Mouse (Mus musculus): ENCODE measurements around the gene Ttc28. TPM values are rescaled to one million over a fixed set of nuclear protein-coding genes. Genes with fewer than 3 reads are reported as not detected.

Gene Ttc28
- polyA plus RNA-seq, 1 experiment from 2014 or later, result 28.2 TPM

- H3K27ac ChIP-seq, result peak overlapping the region; percentile 86; the same call in 1 of the 2 replicates
- no peaks in the 10 kb centered on the region for H3K27me3 ChIP-seq
- no peak overlapping the region for H3K4me3 ChIP-seq
- no peak overlapping the region for H3K4me2 ChIP-seq (replicated peaks)
- no peak overlapping the region for H3K9ac ChIP-seq
- ATAC-seq (ENCODE audit: low FRiP score), result no peak
- H3K36me3 ChIP-seq, result no peaks in the 10 kb centered on the region
- no peaks in the 10 kb centered on the region for H3K9me3 ChIP-seq (replicated peaks)
- H3K4me1 ChIP-seq, result peaks cover 52% of the 10 kb centered on the region
- 90% methylated on average over 9 of the region's 9 CpGs for WGBS
Measured at GRCm38 (mm10) chr5:111022339-111022738, 142.7 kb downstream of the Ttc28 start.

GRCm38 (mm10) chr5:111022940-111023339 lies 143.3 kb downstream of the Ttc28 start:
- Histone ChIP-seq H3K9me3 (replicated peaks) (no peaks in the 10 kb centered on the region), H3K27me3 (no peaks in the 10 kb centered on the region), H3K9ac (no peak overlapping the region), H3K36me3 (no peaks in the 10 kb centered on the region), H3K27ac (peak overlapping the region; percentile 86), H3K4me2 (replicated peaks) (no peak overlapping the region), H3K4me1 (peaks cover 58% of the 10 kb centered on the region), H3K4me3 (no peak overlapping the region)
- 84% methylated on average over 1 of the region's 1 CpGs for WGBS
- no peak for ATAC-seq (ENCODE audit: low FRiP score)

GRCm38 (mm10) chr5:111024621-111025020 lies 145.0 kb downstream of the Ttc28 start:
- ATAC-seq (ENCODE audit: low FRiP score), result peak; percentile 49; the same call in 1 of the 2 replicates
- no peaks in the 10 kb centered on the region for H3K27me3 ChIP-seq
- peaks cover 62% of the 10 kb centered on the region for H3K4me1 ChIP-seq
- no peaks in the 10 kb centered on the region for H3K9me3 ChIP-seq (replicated peaks)
- WGBS, result 82% methylated on average over 13 of the region's 13 CpGs
- no peak overlapping the region for H3K4me2 ChIP-seq (replicated peaks)
- H3K9ac ChIP-seq, result no peak overlapping the region
- no peaks in the 10 kb centered on the region for H3K36me3 ChIP-seq
- H3K27ac ChIP-seq, result peak overlapping the region; percentile 86
- no peak overlapping the region for H3K4me3 ChIP-seq

DNA sequence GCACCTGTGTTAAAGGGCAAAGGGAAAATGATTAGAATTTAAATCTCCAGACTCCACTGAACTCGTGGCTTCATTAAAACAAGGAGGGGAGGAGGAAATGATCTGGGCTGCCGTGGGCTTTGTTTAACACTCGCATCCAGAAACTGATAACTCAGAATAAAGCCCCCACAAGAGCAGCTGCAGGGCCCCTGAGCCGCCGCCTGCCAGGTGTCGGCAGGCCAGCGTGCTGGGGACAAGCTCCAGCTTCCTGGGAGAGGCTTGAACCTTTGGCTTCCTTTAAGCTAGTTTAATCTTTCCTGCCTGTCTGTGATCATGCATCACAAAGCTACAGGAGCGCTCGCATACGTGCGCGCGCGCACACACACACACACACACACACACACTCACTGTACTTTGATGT lies 145.9 kb downstream of the Ttc28 start:
- peak overlapping the region; percentile 32; the same call in 1 of the 2 replicates for H3K9ac ChIP-seq
- no peaks in the 10 kb centered on the region for H3K9me3 ChIP-seq (replicated peaks)
- H3K4me3 ChIP-seq, result no peak overlapping the region
- 49% methylated on average over 14 of the region's 14 CpGs for WGBS
- 0 out of 2 replicates have a peak overlapping the region, but pooled peaks have one; percentile 8 for H3K4me2 ChIP-seq (replicated peaks)
- H3K4me1 ChIP-seq, result peaks cover 67% of the 10 kb centered on the region
- no peaks in the 10 kb centered on the region for H3K36me3 ChIP-seq
- H3K27me3 ChIP-seq, result no peaks in the 10 kb centered on the region
- no peak for ATAC-seq (ENCODE audit: low FRiP score)
- peak overlapping the region; percentile 86 for H3K27ac ChIP-seq

DNA sequence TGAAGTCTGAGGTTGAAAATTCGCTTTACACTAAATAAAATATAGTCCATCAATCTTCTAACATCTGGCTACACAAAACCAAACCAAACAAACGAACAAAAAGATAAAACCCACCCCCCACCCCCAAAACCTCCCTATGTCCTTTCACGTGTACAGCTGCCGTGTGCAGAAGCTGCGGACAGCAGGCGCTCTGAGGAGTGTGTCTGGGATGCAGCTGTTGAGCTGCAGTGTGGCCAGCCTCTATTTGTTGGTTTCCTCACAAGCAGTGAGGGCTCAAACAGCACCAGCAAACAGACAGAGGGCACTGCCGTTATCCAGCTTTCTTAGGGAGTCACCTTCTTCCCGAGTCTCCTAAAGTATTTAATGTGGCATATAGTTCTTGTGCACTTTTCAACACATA lies 146.6 kb downstream of the Ttc28 start:
- ATAC-seq (ENCODE audit: low FRiP score), result no peak
- H3K4me3 ChIP-seq, result no peak overlapping the region
- H3K27ac ChIP-seq, result no peak overlapping the region
- WGBS, result 44% methylated on average over 8 of the region's 8 CpGs
- H3K27me3 ChIP-seq, result no peaks in the 10 kb centered on the region
- no peak overlapping the region for H3K4me2 ChIP-seq (replicated peaks)
- H3K9ac ChIP-seq, result no peak overlapping the region
- peaks cover 68% of the 10 kb centered on the region for H3K4me1 ChIP-seq
- no peaks in the 10 kb centered on the region for H3K9me3 ChIP-seq (replicated peaks)
- no peaks in the 10 kb centered on the region for H3K36me3 ChIP-seq

- no peak for ATAC-seq (ENCODE audit: low FRiP score)
- Histone ChIP-seq H3K4me1 (peaks cover 62% of the 10 kb centered on the region), H3K27ac (no peak overlapping the region), H3K9me3 (replicated peaks) (no peaks in the 10 kb centered on the region), H3K4me3 (no peak overlapping the region), H3K27me3 (no peaks in the 10 kb centered on the region), H3K4me2 (replicated peaks) (no peak overlapping the region), H3K36me3 (no peaks in the 10 kb centered on the region), H3K9ac (no peak overlapping the region)
- 57% methylated on average over 4 of the region's 4 CpGs for WGBS
Measured at GRCm38 (mm10) chr5:111028340-111028739, 148.7 kb downstream of the Ttc28 start.

DNA sequence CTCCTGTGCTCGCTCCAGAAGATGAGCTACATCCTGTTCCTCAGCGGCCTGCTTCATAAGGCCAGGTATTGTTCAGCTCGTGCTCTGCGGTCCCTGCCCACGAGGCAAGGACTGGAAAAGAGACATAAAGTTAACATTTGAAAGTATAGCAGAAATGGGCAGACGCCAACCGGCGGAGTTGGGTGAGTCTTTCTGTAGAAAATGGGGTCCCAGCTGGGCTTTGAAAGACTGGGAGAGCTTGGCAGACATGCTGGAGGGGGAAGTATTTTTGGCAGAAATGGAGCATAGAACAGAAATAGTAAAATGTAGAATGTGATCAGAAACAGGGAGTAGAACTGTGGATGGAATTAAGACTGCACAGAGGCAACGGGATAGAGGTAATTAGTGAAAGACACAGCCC lies 149.3 kb downstream of the Ttc28 start:
- no peak overlapping the region for H3K9ac ChIP-seq
- 83% methylated on average over 9 of the region's 9 CpGs for WGBS
- peaks cover 56% of the 10 kb centered on the region for H3K4me1 ChIP-seq
- H3K4me2 ChIP-seq (replicated peaks), result no peak overlapping the region
- no peaks in the 10 kb centered on the region for H3K36me3 ChIP-seq
- no peaks in the 10 kb centered on the region for H3K9me3 ChIP-seq (replicated peaks)
- H3K27me3 ChIP-seq, result no peaks in the 10 kb centered on the region
- no peak overlapping the region for H3K4me3 ChIP-seq
- no peak for ATAC-seq (ENCODE audit: low FRiP score)
- H3K27ac ChIP-seq, result no peak overlapping the region

- H3K4me1 ChIP-seq, result peaks cover 31% of the 10 kb centered on the region
- no peaks in the 10 kb centered on the region for H3K27me3 ChIP-seq
- no peak overlapping the region for H3K9ac ChIP-seq
- no peak overlapping the region for H3K4me3 ChIP-seq
- 82% methylated on average over 10 of the region's 10 CpGs for WGBS
- no peaks in the 10 kb centered on the region for H3K36me3 ChIP-seq
- H3K4me2 ChIP-seq (replicated peaks), result no peak overlapping the region
- no peaks in the 10 kb centered on the region for H3K9me3 ChIP-seq (replicated peaks)
- ATAC-seq (ENCODE audit: low FRiP score), result no peak
- H3K27ac ChIP-seq, result no peak overlapping the region
Measured at GRCm38 (mm10) chr5:111032687-111033295, 153.2 kb downstream of the Ttc28 start.

- WGBS, result 93% methylated on average over 4 of the region's 4 CpGs
- peaks cover 29% of the 10 kb centered on the region for H3K4me1 ChIP-seq
- ATAC-seq (ENCODE audit: low FRiP score), result no peak
Measured at GRCm38 (mm10) chr5:111033489-111033888, 153.9 kb downstream of the Ttc28 start.

GRCm38 (mm10) chr5:111037123-111037748 lies 157.6 kb downstream of the Ttc28 start:
- no peaks in the 10 kb centered on the region for H3K36me3 ChIP-seq
- no peak overlapping the region for H3K4me2 ChIP-seq (replicated peaks)
- H3K9ac ChIP-seq, result no peak overlapping the region
- peaks cover 36% of the 10 kb centered on the region for H3K4me1 ChIP-seq
- H3K27ac ChIP-seq, result 0 out of 2 replicates have a peak overlapping the region, but pooled peaks have one; percentile 17
- no peak for ATAC-seq (ENCODE audit: low FRiP score)
- H3K27me3 ChIP-seq, result no peaks in the 10 kb centered on the region
- WGBS, result 76% methylated on average over 7 of the region's 7 CpGs
- no peaks in the 10 kb centered on the region for H3K9me3 ChIP-seq (replicated peaks)
- H3K4me3 ChIP-seq, result no peak overlapping the region

More at GRCm38 (mm10) chr5:111033489-111033888, 153.9 kb downstream of the Ttc28 start:
- Histone ChIP-seq H3K4me3 (no peak overlapping the region), H3K27me3 (no peaks in the 10 kb centered on the region), H3K9ac (no peak overlapping the region), H3K9me3 (replicated peaks) (no peaks in the 10 kb centered on the region), H3K36me3 (no peaks in the 10 kb centered on the region), H3K4me2 (replicated peaks) (no peak overlapping the region), H3K27ac (no peak overlapping the region)

DNA sequence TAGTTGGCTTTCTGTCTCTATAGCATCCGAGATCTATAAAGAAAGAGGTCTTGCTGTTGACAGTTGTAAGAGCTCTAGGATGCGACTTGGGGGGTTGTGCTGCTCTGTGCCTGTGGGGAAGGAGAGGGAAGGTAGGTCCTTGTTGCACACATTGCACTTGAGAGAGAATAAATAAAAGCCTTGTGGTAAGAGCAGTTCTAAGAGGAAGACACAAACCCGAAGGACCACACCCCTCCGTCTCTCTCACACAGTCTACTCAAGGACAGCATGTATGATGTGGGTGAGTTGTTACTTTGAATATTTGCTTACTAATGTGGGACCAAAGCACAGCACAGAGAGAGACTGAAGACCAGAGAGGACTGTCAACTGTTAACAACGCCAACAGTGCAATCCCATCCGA lies 160.2 kb downstream of the Ttc28 start:
- Histone ChIP-seq H3K27me3 (no peaks in the 10 kb centered on the region), H3K27ac (peak overlapping the region; percentile 5), H3K9me3 (replicated peaks) (no peaks in the 10 kb centered on the region), H3K4me3 (no peak overlapping the region), H3K4me2 (replicated peaks) (no peak overlapping the region), H3K9ac (no peak overlapping the region), H3K4me1 (peaks cover 49% of the 10 kb centered on the region), H3K36me3 (no peaks in the 10 kb centered on the region)
- WGBS, result 67% methylated on average over 6 of the region's 6 CpGs
- no peak for ATAC-seq (ENCODE audit: low FRiP score)

- no peak overlapping the region for H3K9ac ChIP-seq
- no peaks in the 10 kb centered on the region for H3K36me3 ChIP-seq
- 59% methylated on average over 5 of the region's 5 CpGs for WGBS
- no peak overlapping the region for H3K4me3 ChIP-seq
- no peak overlapping the region for H3K27ac ChIP-seq
- no peak for ATAC-seq (ENCODE audit: low FRiP score)
- H3K9me3 ChIP-seq (replicated peaks), result no peaks in the 10 kb centered on the region
- H3K4me2 ChIP-seq (replicated peaks), result no peak overlapping the region
- H3K27me3 ChIP-seq, result no peaks in the 10 kb centered on the region
- H3K4me1 ChIP-seq, result peaks cover 61% of the 10 kb centered on the region
Measured at GRCm38 (mm10) chr5:111041952-111042351, 162.3 kb downstream of the Ttc28 start.

DNA sequence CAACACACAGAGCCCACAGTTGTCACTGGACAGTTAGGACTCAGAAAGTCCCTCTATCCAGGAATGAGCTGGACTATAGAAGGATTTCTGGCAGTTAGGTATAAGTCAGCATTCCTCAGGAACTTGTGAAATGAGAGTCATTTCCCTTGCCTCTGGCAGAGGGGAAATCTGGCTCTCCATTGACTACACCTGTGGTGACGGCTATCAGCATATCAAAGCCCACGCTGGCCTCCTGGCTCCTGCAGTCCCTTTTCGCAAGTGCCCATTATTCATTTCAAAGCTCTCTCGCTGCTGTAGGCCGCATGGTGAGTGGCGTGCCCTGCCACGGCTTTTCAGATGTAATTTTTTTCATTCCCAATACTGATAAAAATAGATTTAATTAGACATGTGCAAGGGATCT lies 164.6 kb downstream of the Ttc28 start:
- Histone ChIP-seq H3K4me1 (peaks cover 64% of the 10 kb centered on the region), H3K4me2 (replicated peaks) (no peak overlapping the region), H3K4me3 (no peak overlapping the region), H3K27ac (peak overlapping the region; percentile 18; the same call in 1 of the 2 replicates), H3K27me3 (no peaks in the 10 kb centered on the region), H3K9me3 (replicated peaks) (no peaks in the 10 kb centered on the region), H3K36me3 (no peaks in the 10 kb centered on the region), H3K9ac (no peak overlapping the region)
- WGBS, result 13% methylated on average over 7 of the region's 7 CpGs
- ATAC-seq (ENCODE audit: low FRiP score), result no peak

Measured in hindbrain, embryonic 12.5 days (tissue).